Mouse (Mus musculus) C2C12 (cell line): Measurements from ENCODE around the gene Ppp1r9b.
"Not testable (repeated sequence)": the region's sequence is repeated elsewhere in the genome, so short reads cannot be mapped to it uniquely, and the experiment has no call there.

ENCODE experiments used
- CEBPB ChIP-seq: IDR thresholded peaks from one replicate; pipeline ENCODE4 v1.6.1; 2011; ENCODE audit warnings: low read depth, mild to moderate bottlenecking, control low read depth, moderate library complexity
- CTCF ChIP-seq: IDR thresholded peaks from one replicate; pipeline ENCODE4 v1.5.1; 2011; ENCODE audit not compliant: control insufficient read depth, insufficient read depth, insufficient read length
- FOSL1 ChIP-seq: IDR thresholded peaks from one replicate; pipeline ENCODE4 v1.8.0; 2011; ENCODE audit warnings: mild to moderate bottlenecking, low read length; ENCODE audit not compliant: poor library complexity, insufficient read depth, severe bottlenecking
- MAX ChIP-seq: IDR thresholded peaks from one replicate; pipeline ENCODE4 v1.6.1; 2011; ENCODE audit warnings: mild to moderate bottlenecking, control low read depth
- MYOD1 ChIP-seq: IDR thresholded peaks from one replicate; pipeline ENCODE4 v1.6.1; 2011; ENCODE audit warnings: low read depth; ENCODE audit not compliant: control insufficient read depth, insufficient read length
- MYOG ChIP-seq: IDR thresholded peaks from one replicate; pipeline ENCODE4 v1.6.1; 2011; ENCODE audit not compliant: control insufficient read depth, insufficient read length; ENCODE audit errors: extremely low read depth
- USF1 ChIP-seq: IDR thresholded peaks from one replicate; pipeline ENCODE4 v1.6.1; 2011; ENCODE audit warnings: low read depth, mild to moderate bottlenecking, control low read depth, moderate library complexity

- TF ChIP-seq MAX, CTCF, MYOG, FOSL1, CEBPB, USF1, MYOD1: not testable (repeated sequence)
Observed at GRCm38 (mm10) chr11:94969709-94970108, 21.1 kb upstream of the Ppp1r9b start.
